Mouse (Mus musculus): ENCODE measurements around the gene Slc7a11.

The Slc7a11 gene

DNA sequence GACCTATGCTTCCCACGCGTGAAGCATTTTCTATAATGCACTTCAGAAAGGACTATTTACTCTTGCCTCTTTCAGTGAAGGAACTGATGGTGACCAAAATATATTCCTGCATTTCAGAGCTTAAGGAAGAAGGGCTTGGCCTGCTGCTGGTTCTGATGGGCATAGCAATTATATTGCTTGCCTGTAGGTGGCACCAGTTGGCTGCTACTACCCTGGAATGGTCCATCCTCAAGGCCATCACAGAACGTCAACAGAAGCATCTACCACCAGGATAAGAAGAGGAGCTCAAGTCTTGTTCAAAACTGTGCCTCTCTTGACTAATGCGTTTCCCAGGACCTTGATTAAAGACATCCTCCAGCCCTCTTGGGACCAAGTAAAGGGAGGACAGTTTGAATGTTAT is 139.3 kb downstream of the Slc7a11 start:
- peak; percentile 29 for DNase-seq

DNA sequence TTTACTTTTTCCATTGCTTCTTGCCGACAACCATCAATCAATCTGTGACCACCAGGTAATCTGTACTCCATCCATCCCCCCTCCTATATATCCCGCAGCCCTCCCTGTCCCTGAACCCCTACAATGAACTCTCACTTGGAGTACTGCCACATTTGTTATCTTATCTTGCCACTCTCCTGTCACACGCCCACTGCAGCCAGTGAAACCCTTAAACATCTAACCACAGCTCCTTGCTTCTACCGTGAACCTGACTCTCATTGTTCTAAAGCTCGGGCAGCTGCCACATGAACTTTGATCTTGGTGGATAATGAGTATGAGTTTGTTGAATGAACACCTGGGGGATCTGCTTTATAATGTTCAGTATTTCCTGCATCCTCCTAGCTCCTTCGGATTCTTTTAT is 140.8 kb downstream of the Slc7a11 start:
- DNase-seq, result no peak

GRCm38 (mm10) chr3:50300952-50301303 is 142.5 kb downstream of the Slc7a11 start:
- DNase-seq, result peak; percentile 66

DNA sequence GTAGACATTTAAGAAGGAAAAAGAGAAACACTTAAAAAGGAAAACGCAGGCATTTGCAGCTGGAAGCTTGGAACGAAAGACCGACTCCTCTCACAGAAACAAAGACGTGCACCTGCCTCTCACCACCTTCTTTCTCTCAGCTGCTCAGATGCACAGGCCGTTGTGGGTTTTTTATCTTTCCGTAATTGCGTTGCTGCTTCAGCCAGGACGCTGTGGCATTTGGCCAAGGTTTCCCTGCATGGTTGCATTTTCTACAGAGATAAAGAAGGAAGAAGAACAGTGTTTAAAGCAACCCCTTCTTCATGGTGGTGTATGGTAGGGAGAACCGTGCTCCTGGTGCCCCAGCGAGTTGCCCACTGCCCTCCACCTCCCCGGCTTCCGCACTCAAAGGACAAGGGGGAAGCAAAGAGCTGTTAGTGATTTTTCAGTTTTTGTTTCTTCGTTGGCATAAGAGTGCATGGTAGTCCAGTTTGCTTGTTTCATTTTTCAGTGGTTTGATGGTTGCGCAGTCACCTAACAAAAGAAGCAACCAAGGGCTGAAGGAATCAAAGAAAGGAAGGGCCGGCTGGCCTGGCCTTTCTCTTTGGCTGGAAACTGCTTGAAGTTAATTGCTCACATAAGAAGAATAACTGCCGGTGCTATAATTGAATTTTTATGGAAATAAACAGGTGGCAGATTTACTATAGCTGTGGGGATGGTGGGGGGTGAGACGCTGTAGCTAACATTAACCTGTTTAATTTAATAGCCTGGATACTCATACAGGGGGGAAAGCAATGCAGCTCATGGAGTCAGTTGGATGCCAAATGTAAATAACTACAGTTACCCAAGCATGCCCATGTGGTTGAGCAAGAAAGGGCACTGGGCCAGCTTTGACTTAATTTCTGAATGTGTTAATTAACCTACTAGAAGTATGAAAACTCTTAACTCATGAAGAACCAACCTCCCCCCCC is 143.1 kb downstream of the Slc7a11 start:
- DNase-seq, result peak; percentile 7

GRCm38 (mm10) chr3:50298366-50298991 is 144.9 kb downstream of the Slc7a11 start:
- DNase-seq, result no peak

DNA sequence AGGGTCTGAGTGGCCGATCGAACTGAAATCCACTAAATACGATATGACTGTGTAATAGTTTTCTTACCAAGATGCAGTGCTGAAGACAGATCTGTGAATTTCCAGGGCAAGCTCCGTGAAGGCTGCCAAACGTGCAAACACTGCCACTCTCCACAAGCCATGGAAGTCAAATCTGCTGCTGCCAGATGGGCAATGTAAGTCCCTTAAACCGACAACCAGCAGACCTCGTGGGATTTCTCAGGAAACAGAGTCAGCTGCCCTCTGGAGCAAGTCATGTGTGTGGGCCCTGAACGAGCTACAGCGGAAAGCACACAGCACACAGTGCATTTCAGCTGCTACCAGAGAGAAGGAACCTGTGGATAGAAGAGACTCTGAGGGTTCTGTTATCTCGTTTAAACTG is 146.5 kb downstream of the Slc7a11 start:
- DNase-seq, result no peak

DNA sequence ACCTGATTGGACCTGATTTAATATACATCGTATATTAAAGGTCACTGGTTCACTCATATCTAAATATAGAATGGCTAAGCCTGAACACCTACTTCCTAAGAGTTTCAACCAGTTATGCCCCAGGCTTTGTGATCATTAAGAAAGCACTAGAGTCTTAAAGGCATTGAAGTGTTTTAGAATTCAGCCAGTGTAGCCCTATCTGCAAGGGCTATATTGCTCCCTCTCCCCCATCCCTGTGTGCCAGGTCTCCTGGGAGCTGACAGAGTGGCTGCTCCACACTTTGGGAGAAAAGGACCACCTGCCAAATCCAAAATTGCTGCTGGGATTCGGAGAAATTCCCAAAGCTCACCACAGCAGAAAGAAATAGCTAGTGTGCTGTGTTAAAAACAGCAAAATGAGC is 168.4 kb downstream of the Slc7a11 start:
- DNase-seq, result no peak

DNA sequence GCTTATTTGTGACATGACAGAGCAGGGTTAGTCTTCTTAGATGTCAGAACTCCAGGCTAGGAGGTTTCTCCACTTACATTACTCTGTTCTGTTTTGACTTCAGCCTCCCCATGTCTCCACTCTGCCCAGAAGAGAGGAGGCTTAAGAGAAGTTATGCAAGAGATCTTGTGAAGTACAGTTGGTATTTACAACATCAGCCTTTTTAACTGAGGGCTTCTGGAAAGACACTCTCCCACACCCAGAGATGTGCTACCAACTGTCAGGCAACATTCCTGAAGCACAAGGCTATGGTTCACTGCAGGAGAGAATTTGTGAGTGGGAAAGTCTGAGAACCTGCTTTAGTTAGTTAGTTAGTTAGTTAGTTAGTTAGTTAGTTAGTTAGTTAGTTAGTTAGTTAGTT is 171.2 kb downstream of the Slc7a11 start:
- no peak for DNase-seq

DNA sequence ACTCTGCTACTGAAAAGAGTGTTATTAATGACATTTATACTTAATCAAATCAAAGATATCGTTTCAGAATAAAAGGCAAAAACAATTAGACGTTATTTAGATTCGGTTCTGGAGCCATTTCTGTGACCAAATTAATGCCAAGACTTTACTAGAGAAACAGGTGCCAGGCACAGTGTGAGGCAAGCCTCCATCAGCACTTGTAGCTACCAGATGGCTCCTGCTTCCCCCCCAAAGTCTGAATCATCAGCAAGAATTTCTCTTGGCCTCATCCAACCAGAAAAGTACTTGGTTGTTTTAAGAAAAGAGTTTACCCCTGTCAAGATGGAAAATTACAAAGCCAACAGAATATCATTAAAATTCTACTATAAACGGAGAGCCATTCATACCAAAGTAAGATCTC is 173.7 kb downstream of the Slc7a11 start:
- no peak for DNase-seq

DNA sequence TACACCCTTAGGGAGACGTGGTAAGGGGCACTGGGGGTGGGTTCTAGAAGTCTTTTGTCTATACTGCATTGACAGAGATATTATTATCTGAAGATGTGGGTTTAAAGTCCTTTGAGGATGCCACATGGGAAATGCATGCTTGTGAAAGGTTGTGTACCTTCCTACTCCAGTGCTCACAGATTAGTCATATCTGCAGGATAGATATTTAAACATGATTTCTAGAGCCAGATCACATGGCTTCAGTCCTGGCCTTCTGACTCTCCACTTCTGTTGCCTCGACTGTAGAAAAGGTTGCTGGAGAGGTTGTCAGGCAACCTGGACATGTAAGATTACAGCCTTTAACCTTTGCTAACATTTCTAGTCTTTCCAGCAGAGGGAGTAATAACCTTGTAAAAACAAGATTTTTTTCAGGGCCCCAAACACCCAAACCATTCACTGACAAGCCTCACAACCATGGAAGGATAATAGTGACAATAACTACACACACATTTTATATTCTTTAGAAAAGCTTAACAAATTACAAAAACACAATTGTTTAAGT is 180.8 kb downstream of the Slc7a11 start:
- no peak for DNase-seq

DNA sequence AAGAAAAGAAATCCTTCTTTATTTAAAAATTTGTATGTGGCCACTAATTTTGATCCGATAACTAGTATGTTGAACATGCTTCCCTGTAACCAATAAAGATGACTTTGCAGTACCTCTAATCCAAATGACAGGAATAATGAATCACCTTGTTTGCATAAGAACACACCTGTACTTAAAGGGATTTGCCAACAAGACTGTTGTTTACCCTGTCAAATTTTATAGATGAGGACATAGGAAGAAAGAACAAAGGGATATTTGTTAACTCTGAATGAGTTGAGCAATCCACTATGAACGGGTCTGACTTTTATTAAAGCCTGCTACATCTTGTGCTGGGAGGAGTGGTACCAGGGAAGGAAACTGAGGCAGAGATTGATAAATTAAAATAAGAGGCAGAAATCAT is 181.3 kb downstream of the Slc7a11 start:
- DNase-seq, result no peak

GRCm38 (mm10) chr3:50260667-50261066 is 182.7 kb downstream of the Slc7a11 start:
- no peak for DNase-seq

DNA sequence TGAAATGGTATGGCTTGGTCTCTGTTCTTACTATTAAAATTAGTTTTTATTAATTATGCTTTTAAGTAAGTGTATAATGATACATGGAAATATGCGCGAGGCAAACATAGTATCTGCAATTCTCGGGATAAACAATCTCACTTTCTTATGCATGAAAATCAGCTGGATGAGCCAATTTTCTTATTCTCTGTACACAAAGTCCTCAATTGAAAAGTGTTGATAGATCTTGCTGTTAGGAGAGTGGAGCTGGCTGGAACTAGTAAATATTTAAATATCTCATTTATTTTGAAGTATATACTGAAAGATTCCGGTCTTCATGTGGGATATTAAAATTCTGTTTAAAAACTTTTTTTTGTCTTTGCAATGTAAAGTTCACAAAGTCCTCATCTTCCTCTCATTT is 184.6 kb downstream of the Slc7a11 start:
- DNase-seq, result no peak

DNA sequence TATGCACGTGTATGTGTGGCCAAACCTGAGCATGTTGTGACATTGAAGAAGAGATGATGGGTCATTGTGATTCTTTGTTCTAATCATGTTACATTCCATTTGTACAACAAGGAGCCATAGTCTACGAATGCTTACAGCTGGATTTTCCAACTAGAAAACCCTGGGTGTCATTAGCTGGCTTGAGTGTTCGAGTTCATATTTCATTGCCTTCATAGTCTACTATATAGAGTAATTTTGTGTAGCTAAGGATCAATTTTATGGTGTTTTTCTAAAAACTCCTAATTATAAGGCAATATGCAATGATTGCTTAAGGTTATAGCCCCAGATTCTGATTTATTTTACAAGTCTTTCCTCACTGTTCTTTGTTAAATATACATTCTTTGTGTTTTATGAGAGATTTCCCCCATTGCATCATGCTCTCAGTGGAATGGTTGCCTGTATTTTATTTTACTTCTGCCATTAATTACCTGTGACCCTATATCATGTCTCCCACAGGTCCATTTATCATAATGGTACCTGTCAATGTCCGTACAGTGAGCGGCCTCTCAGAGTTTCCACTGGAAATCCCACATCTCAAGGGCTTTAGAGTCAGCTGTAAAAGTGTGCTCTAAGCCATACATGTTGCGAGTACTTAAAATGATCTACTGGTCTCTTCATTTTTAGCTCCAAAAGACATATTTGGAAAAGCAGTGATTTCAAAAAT is 193.7 kb downstream of the Slc7a11 start:
- DNase-seq, result no peak

GRCm38 (mm10) chr3:50235990-50236389 is 207.4 kb downstream of the Slc7a11 start:
- no peak for DNase-seq

DNA sequence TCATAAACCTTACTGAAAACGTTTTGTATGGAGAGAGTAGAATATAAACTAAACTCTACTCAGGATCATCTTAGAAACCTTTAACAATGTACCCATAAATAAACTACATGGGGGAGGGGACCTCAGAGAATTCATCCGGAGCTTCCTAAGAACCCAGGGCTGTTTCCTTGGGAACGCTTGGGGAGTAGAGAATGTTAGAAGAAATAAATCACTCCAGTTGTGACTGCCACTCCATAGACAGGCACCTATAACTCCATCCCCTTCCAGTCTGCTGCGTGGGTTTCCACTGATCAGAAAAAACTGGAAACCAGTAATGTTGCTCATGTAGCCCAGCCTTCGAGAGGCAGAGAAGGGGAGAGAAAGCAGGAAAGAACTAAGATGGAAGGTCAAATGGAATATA is 210.3 kb downstream of the Slc7a11 start:
- no peak for DNase-seq

GRCm38 (mm10) chr3:50224390-50225114 is 218.9 kb downstream of the Slc7a11 start:
- DNase-seq, result no peak

DNA sequence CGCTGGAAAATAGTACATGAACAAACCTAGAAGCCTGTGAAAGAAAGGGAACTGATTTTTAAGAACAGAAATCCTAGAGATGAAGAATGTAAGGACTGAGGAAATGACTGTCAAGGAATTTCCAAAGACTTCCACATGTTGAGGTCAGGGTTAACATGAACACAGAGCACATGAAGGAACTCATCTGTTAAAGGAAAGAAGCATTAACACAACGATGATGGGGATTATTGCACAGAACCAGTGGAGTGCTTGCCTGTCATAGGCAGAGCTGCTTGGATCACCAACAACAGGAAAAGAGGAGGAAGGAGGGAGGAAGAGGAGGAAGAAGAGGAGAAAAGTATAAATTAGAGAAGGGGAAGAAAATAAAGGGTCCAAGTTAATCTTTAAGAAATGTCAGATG is 223.0 kb downstream of the Slc7a11 start:
- DNase-seq, result no peak

- no peak for DNase-seq
Observed at GRCm38 (mm10) chr3:50186369-50186768, 257.0 kb downstream of the Slc7a11 start.

GRCm38 (mm10) chr3:50185879-50186278 is 257.5 kb downstream of the Slc7a11 start:
- peak; percentile 6 for DNase-seq

- DNase-seq, result no peak
Observed at GRCm38 (mm10) chr3:50160756-50161155, 282.7 kb downstream of the Slc7a11 start.

- DNase-seq, result no peak
Observed at GRCm38 (mm10) chr3:50144144-50144543, 299.3 kb downstream of the Slc7a11 start.

DNA sequence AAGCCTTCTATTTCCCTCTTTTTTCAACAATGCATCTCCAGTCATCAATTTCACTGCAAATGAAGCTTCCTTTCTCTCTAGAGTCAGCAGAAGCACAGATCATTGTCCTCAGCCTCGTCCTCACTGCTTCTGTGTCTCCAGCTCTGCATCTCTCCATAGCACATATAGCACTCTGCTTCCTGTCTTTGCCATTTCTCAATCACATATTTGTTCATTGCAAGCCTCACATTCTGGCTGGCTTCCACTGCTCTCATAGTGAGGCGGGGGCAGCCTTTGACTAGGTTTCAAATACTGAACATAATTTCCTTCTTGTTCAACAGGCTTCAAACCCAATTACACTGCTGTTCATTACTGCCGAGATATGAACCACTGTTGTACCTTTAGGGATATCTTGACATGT is 305.1 kb downstream of the Slc7a11 start:
- no peak for DNase-seq
